Mouse (Mus musculus): Measurements from ENCODE around the gene Pkn3. TPM values are rescaled to one million over a fixed set of nuclear protein-coding genes. Genes with fewer than 3 reads are reported as not detected.

Pkn3 gene
- polyA plus RNA-seq (2014; fragmentation: Nextera tagmentation; extraction: Ambion mirVana), result 10.5 and 12.1 TPM in 2 replicates

DNA sequence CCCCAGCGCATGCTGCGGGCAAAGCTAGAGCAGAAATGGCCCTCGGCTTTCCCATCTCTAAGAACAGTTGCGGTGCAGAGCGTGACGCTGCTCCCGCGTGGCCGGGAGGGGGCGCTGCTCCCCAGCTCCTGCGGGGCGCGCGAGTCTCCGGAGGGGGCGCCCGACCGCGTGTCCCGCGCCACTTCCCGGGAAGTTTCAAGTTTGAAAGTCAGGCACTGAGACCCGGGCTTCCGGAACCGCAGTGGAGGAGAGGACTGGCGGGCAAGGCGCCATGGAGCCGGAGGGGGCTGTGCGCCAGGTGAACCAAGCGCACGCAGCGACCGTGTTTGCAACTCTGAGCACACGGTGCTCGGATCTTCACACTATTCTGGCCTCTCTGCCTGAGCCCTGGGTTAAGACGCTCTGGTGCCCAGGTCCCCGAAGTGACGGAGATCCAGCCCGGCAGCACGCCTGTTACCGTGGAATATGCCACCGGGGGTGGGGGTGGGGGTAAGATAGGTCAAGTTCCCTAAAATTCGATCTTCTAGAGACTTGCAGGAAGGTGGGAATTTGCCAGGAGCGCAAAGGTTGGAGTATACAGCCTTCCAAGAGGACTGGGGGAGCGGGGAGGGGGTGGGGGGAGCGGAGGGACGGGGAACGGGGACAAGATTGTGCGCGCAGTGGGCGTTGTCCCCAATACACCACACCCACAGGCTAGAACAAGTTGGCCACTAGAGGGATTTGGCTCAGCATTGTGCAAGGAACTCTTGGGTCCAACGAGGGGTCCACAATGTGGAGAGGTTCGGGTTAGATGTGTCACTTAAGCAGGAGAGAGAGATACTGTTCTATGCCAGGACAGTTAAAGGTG is at the start of gene Pkn3:
Gene Pkn3 (plus strand): TSS at position 183 of the 847 bp plus-strand sequence.
- Histone ChIP-seq H3K4me2 (ENCODE audit: low read depth, low read length, severe bottlenecking) (peak within 1 kb of the TSS; percentile 93), H3K9ac (ENCODE audit: low read length) (peak within 1 kb of the TSS; percentile 78), H3K36me3 (ENCODE audit: control insufficient read depth, insufficient read depth, low read length) (no peaks in the 10 kb centered on the region), H3K4me3 (ENCODE audit: low read depth, low read length) (peak within 1 kb of the TSS; percentile 55), H3K4me1 (replicated peaks; ENCODE audit: control insufficient read depth, insufficient read depth, low read length) (peaks cover 5% of the 10 kb centered on the region), H3K27ac (ENCODE audit: low read depth, low read length) (peak within 1 kb of the TSS; percentile 68), H3K27me3 (ENCODE audit: control insufficient read depth, insufficient read depth, low read length) (no peaks in the 10 kb centered on the region), H3K9me3 (ENCODE audit: control insufficient read depth, low read length) (no peaks in the 10 kb centered on the region)
- peak; percentile 95 for DNase-seq (ENCODE audit: low spot score)
- peak; percentile 79 for ATAC-seq (replicated peaks; ENCODE audit: low FRiP score)
- WGBS, result under 1% methylated on average over 53 of the region's 53 CpGs

DNA sequence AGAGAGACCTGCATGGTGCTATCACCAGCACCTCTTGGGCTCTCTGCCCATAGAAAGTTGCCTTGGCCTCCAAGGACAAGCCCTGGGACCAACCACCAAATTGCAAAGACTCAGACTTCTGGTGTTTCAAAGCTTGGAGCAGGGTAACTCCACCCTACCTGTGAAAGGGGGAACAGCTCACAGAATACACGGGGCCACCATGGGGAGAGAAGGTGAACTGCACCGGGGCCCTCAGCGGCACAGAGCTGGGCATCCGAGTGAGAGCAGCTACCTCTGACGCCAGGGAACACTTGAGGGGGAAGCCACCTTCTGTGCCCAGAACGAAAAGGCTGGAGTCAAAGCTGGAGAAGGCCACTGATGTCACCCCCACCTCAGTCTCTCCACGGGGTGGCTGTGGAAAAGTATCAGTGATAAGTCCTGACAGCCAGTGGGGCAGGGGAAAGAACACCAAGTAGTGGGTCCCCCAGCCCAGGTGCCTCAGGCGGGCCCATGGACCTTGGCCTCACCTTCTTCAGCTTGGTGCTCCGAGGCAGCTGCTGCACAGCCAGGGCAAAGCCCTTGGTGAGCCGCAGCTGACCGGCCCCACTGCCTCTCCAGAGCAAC is 45.1 kb upstream of the Pkn3 start:
- Histone ChIP-seq H3K4me1 (replicated peaks; ENCODE audit: control insufficient read depth, insufficient read depth, low read length) (no peaks in the 10 kb centered on the region), H3K9ac (ENCODE audit: low read length) (no peak overlapping the region), H3K27me3 (ENCODE audit: control insufficient read depth, insufficient read depth, low read length) (no peaks in the 10 kb centered on the region), H3K36me3 (ENCODE audit: control insufficient read depth, insufficient read depth, low read length) (peaks cover 14% of the 10 kb centered on the region), H3K4me2 (ENCODE audit: low read depth, low read length, severe bottlenecking) (no peak overlapping the region), H3K27ac (ENCODE audit: low read depth, low read length) (no peak overlapping the region), H3K9me3 (ENCODE audit: control insufficient read depth, low read length) (no peaks in the 10 kb centered on the region), H3K4me3 (ENCODE audit: low read depth, low read length) (no peak overlapping the region)
- WGBS, result 71% methylated on average over 11 of the region's 11 CpGs
- DNase-seq (ENCODE audit: low spot score) (no peak), ATAC-seq (replicated peaks; ENCODE audit: low FRiP score) (no peak)

DNA sequence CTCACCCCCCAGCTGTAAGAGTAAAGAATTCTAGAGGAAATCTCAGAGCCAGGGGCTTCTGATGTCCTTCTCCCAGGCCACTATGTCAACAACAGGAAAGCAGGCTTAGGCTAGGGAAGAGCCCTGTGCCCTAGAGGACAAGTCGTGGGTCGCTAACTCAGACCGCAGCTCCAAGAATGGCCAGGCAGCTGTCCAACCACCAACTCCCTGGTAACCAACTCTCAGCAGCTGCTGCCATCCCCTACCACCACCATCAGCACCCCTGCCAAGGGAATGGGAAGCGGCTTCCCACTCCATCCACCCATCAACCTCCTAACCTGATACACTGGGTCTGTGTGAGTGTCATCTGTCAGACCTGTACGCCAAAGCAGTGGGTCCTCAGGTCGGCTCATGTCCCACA is 44.5 kb upstream of the Pkn3 start:
- 80% methylated on average over 6 of the region's 6 CpGs for WGBS
- Histone ChIP-seq H3K27me3 (ENCODE audit: control insufficient read depth, insufficient read depth, low read length) (no peaks in the 10 kb centered on the region), H3K9ac (ENCODE audit: low read length) (no peak overlapping the region), H3K36me3 (ENCODE audit: control insufficient read depth, insufficient read depth, low read length) (peaks cover 12% of the 10 kb centered on the region), H3K4me1 (replicated peaks; ENCODE audit: control insufficient read depth, insufficient read depth, low read length) (no peaks in the 10 kb centered on the region), H3K4me2 (ENCODE audit: low read depth, low read length, severe bottlenecking) (no peak overlapping the region), H3K4me3 (ENCODE audit: low read depth, low read length) (no peak overlapping the region), H3K27ac (ENCODE audit: low read depth, low read length) (no peak overlapping the region), H3K9me3 (ENCODE audit: control insufficient read depth, low read length) (no peaks in the 10 kb centered on the region)
- no peak for ATAC-seq (replicated peaks; ENCODE audit: low FRiP score)
- DNase-seq (ENCODE audit: low spot score), result no peak

DNA sequence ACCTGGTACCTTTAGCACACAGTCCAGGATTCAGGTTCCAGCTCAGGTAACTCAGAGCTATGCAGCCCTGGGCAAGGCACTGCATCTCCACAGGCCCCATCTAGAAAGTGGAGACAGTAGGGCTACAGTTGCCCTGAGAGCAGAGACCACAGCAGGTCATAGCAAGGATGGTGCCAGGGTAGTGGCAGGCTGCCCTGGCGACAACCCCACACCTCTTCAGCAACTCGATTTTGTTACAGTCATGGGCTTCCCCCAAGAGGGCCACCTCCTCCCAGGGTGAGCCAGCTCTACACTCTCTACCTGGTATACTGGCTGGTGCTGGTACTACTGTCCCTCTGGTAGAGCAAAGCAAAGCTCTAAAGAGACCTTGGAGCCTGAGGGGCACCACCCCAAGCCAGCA is 39.7 kb upstream of the Pkn3 start:
- Histone ChIP-seq H3K9ac (ENCODE audit: low read length) (no peak overlapping the region), H3K9me3 (ENCODE audit: control insufficient read depth, low read length) (no peaks in the 10 kb centered on the region), H3K27ac (ENCODE audit: low read depth, low read length) (no peak overlapping the region), H3K4me3 (ENCODE audit: low read depth, low read length) (no peak overlapping the region), H3K4me1 (replicated peaks; ENCODE audit: control insufficient read depth, insufficient read depth, low read length) (no peaks in the 10 kb centered on the region), H3K4me2 (ENCODE audit: low read depth, low read length, severe bottlenecking) (no peak overlapping the region), H3K36me3 (ENCODE audit: control insufficient read depth, insufficient read depth, low read length) (no peaks in the 10 kb centered on the region), H3K27me3 (ENCODE audit: control insufficient read depth, insufficient read depth, low read length) (no peaks in the 10 kb centered on the region)
- no peak for DNase-seq (ENCODE audit: low spot score)
- ATAC-seq (replicated peaks; ENCODE audit: low FRiP score), result no peak
- WGBS, result 87% methylated on average over 2 of the region's 2 CpGs

DNA sequence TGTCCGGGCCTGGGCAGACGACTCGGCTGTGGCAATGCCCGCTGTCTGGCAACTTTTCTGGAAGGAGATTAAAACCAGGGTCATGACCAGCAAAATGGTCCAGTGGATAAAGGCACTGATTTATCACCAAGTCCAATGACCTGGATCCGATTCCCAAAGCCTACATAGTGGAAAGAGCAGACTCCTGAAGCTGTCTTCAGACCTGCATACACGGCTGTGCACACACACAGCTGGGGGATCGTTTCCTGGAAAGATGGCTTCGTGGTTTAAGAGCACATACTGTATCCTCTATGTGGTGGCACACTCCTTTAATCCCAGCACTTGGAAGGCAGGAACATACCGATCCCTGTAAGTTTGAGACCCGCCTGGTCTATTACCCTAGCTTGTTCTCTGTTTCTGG is 39.1 kb upstream of the Pkn3 start:
- H3K27ac ChIP-seq (ENCODE audit: low read depth, low read length), result no peak overlapping the region
- 92% methylated on average over 10 of the region's 10 CpGs for WGBS
- H3K9me3 ChIP-seq (ENCODE audit: control insufficient read depth, low read length), result no peaks in the 10 kb centered on the region
- ATAC-seq (replicated peaks; ENCODE audit: low FRiP score), result no peak
- no peak for DNase-seq (ENCODE audit: low spot score)
- H3K4me2 ChIP-seq (ENCODE audit: low read depth, low read length, severe bottlenecking), result no peak overlapping the region
- H3K36me3 ChIP-seq (ENCODE audit: control insufficient read depth, insufficient read depth, low read length), result no peaks in the 10 kb centered on the region
- no peaks in the 10 kb centered on the region for H3K27me3 ChIP-seq (ENCODE audit: control insufficient read depth, insufficient read depth, low read length)
- H3K4me1 ChIP-seq (replicated peaks; ENCODE audit: control insufficient read depth, insufficient read depth, low read length), result no peaks in the 10 kb centered on the region
- no peak overlapping the region for H3K9ac ChIP-seq (ENCODE audit: low read length)
- H3K4me3 ChIP-seq (ENCODE audit: low read depth, low read length), result no peak overlapping the region

DNA sequence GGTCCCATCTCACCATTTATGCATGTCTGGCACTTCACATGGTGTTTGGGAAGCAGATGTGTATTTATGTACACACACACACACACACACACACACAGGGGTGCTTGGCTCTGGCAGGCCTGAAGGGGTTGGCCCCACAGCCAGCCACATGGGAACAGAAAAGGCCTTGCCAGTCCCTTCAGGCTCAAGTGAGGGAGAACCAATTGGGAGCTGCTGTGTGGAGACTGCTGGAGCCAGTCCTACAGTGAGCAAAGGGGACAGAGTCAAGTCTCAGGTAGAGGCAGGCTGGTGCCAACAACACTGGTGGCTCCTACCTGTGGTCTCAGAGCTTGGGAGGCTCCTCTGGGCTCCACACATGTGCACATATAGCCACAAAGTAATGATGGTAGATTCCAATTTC is 37.8 kb upstream of the Pkn3 start:
- Histone ChIP-seq H3K4me3 (ENCODE audit: low read depth, low read length) (no peak overlapping the region), H3K36me3 (ENCODE audit: control insufficient read depth, insufficient read depth, low read length) (no peaks in the 10 kb centered on the region), H3K27ac (ENCODE audit: low read depth, low read length) (no peak overlapping the region), H3K4me2 (ENCODE audit: low read depth, low read length, severe bottlenecking) (no peak overlapping the region), H3K4me1 (replicated peaks; ENCODE audit: control insufficient read depth, insufficient read depth, low read length) (no peaks in the 10 kb centered on the region), H3K27me3 (ENCODE audit: control insufficient read depth, insufficient read depth, low read length) (no peaks in the 10 kb centered on the region), H3K9me3 (ENCODE audit: control insufficient read depth, low read length) (no peaks in the 10 kb centered on the region), H3K9ac (ENCODE audit: low read length) (no peak overlapping the region)
- DNase-seq (ENCODE audit: low spot score) (no peak), ATAC-seq (replicated peaks; ENCODE audit: low FRiP score) (no peak)

DNA sequence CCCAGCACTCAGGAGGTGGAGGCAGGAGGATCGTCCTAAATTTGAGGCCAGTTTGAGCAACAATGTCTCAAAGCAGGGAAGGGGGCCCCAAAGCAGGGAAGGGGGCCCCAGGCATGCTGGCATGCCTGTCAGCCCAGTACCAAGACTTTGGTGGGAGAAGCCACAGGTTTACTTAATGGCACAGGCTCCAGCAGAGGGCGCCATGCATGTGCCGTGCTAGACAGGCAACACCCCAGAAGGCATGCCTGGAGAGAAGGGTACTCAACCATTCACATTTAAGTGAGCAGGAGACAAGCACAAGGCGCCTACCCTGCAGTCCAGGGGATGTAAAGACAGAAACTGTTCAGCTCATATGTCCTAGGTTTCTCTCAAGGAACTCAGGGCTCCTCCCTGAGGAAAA is 35.0 kb upstream of the Pkn3 start:
- H3K9me3 ChIP-seq (ENCODE audit: control insufficient read depth, low read length), result no peaks in the 10 kb centered on the region
- DNase-seq (ENCODE audit: low spot score) (peak; percentile 91), ATAC-seq (replicated peaks; ENCODE audit: low FRiP score) (peak; percentile 42; the same call in 1 of the 2 replicates)
- H3K27ac ChIP-seq (ENCODE audit: low read depth, low read length), result no peak overlapping the region
- WGBS, result 7% methylated on average over 4 of the region's 4 CpGs
- no peaks in the 10 kb centered on the region for H3K4me1 ChIP-seq (replicated peaks; ENCODE audit: control insufficient read depth, insufficient read depth, low read length)
- no peak overlapping the region for H3K4me3 ChIP-seq (ENCODE audit: low read depth, low read length)
- no peak overlapping the region for H3K9ac ChIP-seq (ENCODE audit: low read length)
- H3K36me3 ChIP-seq (ENCODE audit: control insufficient read depth, insufficient read depth, low read length), result no peaks in the 10 kb centered on the region
- H3K4me2 ChIP-seq (ENCODE audit: low read depth, low read length, severe bottlenecking), result no peak overlapping the region
- H3K27me3 ChIP-seq (ENCODE audit: control insufficient read depth, insufficient read depth, low read length), result no peaks in the 10 kb centered on the region

DNA sequence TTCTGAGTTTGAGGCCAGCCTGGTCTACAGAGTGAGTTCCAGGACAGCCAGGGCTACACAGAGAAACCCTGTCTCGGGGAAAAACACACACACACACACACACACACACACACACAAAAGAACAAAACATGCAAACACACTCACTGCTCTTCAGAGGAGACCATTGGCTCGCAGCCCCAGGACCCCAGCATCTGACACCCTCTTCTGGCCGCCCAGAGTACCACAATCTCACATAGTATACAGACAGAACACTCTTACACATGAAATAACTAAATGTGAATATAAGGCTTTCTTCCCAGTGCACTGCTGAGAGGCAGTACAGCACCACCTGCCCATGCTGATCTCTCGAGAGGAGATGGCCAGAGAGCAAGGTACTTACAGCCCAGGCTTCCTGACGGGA is 32.9 kb upstream of the Pkn3 start:
- H3K9me3 ChIP-seq (ENCODE audit: control insufficient read depth, low read length), result no peaks in the 10 kb centered on the region
- ATAC-seq (replicated peaks; ENCODE audit: low FRiP score) (no peak), DNase-seq (ENCODE audit: low spot score) (no peak)
- no peak overlapping the region for H3K4me2 ChIP-seq (ENCODE audit: low read depth, low read length, severe bottlenecking)
- H3K27ac ChIP-seq (ENCODE audit: low read depth, low read length), result no peak overlapping the region
- WGBS, result 78% methylated on average over 5 of the region's 5 CpGs
- H3K27me3 ChIP-seq (ENCODE audit: control insufficient read depth, insufficient read depth, low read length), result no peaks in the 10 kb centered on the region
- H3K4me1 ChIP-seq (replicated peaks; ENCODE audit: control insufficient read depth, insufficient read depth, low read length), result no peaks in the 10 kb centered on the region
- H3K36me3 ChIP-seq (ENCODE audit: control insufficient read depth, insufficient read depth, low read length), result no peaks in the 10 kb centered on the region
- no peak overlapping the region for H3K9ac ChIP-seq (ENCODE audit: low read length)
- no peak overlapping the region for H3K4me3 ChIP-seq (ENCODE audit: low read depth, low read length)

DNA sequence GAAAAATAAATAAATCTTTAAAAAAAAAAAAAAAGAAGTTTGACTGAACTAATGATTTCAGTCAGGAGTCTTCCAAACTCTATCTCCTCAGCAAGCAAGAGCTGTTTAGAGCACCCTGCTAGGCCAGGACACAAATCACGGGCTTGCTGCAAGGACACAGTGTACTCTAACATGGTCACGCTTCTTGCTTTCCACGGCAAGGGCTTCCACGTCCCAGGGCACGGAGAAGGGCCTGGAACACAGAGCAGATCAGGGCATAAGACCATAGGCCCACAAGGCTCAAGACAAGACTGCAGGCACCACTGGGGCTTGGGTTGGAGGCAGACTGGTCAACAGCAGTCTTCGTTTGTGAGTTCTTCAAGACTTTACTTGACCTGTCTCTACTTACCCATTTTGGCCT is 30.4 kb upstream of the Pkn3 start:
- H3K9me3 ChIP-seq (ENCODE audit: control insufficient read depth, low read length), result no peaks in the 10 kb centered on the region
- no peak for ATAC-seq (replicated peaks; ENCODE audit: low FRiP score)
- 96% methylated on average over 6 of the region's 6 CpGs for WGBS

More for the DNA sequence above, 30.4 kb upstream of the Pkn3 start:
- no peaks in the 10 kb centered on the region for H3K4me1 ChIP-seq (replicated peaks; ENCODE audit: control insufficient read depth, insufficient read depth, low read length)
- no peak overlapping the region for H3K4me2 ChIP-seq (ENCODE audit: low read depth, low read length, severe bottlenecking)
- no peaks in the 10 kb centered on the region for H3K27me3 ChIP-seq (ENCODE audit: control insufficient read depth, insufficient read depth, low read length)
- no peak overlapping the region for H3K9ac ChIP-seq (ENCODE audit: low read length)
- no peaks in the 10 kb centered on the region for H3K36me3 ChIP-seq (ENCODE audit: control insufficient read depth, insufficient read depth, low read length)
- H3K27ac ChIP-seq (ENCODE audit: low read depth, low read length), result no peak overlapping the region
- no peak overlapping the region for H3K4me3 ChIP-seq (ENCODE audit: low read depth, low read length)
- no peak for DNase-seq (ENCODE audit: low spot score)

Measured in forebrain, embryonic 11.5 days (tissue).